Mouse (Mus musculus): Measurements from ENCODE around the gene Fbxo33.

DNA sequence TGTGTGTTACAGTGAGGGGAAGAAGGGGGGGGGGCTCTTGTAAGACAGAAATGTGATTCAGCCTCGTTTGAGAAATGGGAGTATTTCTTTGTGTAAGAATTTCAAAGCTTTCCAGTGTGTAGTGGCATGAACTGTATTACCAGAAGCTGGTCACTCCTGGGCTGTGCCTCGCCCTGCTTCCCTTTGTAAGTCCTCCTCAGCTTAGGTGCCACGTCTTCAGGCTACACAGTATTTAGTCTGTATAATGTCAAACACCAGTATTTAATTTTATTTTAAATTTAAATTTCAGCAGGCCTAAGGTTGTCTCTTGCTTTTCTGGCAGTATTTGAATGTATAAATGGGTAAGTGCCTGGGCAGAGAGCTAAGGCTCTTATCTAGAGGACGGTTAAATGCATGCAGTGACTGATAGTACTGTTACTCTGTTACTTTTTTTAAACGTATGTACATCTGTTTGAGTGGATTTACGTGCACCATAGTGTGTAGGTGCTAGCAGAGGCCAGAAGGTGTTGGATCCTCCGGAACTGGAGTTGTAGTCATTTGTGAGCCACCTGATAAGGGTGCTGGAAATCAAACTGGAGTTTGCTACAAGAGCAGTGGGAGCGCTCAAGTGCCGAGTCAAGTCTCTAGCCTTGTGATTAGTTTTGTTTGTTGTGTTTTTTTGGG is 25.1 kb downstream of the Fbxo33 start:
- TF ChIP-seq CTCF (IDR thresholded peaks at IDR 0.05; ENCODE audit: low read depth, low read length) (no peak), POLR2A (IDR thresholded peaks at IDR 0.05; ENCODE audit: insufficient read depth, low read length) (no peak)

Data from ES-Bruce4 (cell line).